Mouse (Mus musculus): Measurements from ENCODE around the gene Hivep2.

The Hivep2 gene

DNA sequence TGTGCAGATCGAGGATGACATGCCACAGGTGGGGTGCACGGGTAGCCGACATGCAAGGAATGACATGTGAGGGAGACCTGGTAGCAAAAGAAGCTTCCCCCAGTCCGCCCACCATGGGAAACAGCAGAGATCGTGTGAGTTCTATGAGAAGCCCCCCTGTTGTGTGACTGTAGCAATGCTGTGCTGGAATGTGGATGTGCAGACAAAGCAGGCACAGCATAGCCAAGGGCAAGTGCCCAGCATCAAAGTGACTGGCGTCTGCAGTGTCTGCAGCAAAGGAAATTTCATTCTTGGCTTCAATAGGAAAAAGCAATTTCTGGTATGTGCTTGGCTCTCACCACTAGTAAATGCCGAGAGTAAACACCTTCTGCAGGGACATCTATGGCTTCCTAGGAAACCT, 199.0 kb downstream of the Hivep2 start:
- DNase-seq (ENCODE audit: low read depth, low spot score), result peak; percentile 43

DNA sequence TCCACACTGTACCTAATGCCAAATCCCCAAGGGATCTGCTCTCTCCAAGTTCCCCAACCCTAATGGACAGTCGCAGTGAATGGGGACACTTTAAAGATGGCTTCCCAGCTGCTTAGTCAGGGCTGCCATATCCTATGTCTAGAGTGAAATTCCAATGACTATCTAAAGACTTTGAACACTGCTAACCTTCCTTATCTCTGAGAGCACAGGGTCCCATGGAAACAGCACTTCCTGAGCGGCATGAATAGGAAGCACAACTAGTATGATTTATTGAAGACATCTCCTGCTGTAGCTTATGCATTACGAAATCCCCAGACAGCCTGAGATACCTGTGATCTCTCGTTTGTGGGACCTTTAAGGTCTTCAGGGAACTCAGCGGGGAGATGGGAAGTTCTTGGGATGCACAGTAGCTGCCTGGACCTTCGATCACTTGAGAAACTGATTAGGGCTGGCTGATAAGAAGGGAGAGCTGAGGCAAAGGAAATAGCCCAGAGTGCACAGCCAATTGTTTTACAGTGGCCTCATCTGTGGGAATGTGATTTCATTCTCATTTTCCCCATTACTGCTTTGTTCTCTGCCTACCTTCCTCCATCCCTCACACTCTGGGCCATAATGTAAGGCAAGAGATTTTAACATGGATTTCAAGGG, 202.4 kb downstream of the Hivep2 start:
- no peak for DNase-seq (ENCODE audit: low read depth, low spot score)

DNA sequence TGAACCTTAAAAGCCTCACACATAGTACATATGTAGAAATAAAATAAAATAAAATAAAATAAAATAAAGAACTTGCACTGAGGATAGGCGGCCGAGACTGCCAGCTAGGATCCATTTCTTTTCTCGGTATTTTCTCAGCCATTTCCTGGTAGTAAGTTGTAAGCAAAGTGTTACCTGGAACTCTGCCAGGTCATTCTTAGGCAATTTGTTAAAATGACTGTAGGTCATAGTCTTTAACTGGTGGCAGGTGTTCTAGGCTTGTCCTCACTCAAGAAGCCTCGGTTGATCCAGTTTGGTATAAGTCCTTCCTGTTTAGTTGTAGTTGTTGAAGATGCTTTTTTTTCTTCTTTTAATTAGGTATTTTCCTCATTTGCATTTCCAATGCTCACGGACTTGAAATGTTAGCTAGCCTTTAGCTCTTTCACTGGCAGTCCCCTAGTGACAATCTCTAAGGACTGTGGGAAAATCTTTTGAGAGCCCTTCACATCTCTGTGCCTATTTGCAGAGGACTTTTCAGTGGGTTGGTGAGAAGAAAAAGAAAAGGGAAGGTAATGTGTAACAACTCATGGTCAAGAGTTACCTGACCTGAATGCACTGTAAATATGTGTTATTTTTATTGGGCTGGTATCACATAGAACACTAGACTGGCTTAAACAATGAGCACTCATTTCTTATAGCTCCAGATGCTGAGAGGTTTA, 203.1 kb downstream of the Hivep2 start:
- no peak for DNase-seq (ENCODE audit: low read depth, low spot score)

DNA sequence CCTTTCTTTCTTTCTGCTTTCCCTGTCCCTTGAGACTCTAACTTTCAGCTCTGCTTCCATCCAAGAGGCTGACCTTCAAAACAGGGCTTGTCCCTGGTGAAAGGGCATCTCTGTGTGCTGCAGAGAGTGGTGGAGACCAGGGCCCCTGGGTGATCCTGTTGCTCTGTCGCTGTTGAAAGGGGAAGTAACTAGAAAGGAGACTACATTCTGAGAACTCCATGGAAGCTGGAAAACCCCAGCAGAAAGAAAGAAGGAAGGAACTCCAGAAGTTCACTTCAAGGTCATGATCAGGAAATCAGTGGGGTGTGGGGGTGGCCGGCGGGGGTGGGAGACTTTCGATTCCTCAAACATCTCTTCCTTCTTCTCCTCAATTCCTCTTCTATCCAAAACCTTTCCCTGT, 208.2 kb downstream of the Hivep2 start:
- no peak for DNase-seq (ENCODE audit: low read depth, low spot score)

DNA sequence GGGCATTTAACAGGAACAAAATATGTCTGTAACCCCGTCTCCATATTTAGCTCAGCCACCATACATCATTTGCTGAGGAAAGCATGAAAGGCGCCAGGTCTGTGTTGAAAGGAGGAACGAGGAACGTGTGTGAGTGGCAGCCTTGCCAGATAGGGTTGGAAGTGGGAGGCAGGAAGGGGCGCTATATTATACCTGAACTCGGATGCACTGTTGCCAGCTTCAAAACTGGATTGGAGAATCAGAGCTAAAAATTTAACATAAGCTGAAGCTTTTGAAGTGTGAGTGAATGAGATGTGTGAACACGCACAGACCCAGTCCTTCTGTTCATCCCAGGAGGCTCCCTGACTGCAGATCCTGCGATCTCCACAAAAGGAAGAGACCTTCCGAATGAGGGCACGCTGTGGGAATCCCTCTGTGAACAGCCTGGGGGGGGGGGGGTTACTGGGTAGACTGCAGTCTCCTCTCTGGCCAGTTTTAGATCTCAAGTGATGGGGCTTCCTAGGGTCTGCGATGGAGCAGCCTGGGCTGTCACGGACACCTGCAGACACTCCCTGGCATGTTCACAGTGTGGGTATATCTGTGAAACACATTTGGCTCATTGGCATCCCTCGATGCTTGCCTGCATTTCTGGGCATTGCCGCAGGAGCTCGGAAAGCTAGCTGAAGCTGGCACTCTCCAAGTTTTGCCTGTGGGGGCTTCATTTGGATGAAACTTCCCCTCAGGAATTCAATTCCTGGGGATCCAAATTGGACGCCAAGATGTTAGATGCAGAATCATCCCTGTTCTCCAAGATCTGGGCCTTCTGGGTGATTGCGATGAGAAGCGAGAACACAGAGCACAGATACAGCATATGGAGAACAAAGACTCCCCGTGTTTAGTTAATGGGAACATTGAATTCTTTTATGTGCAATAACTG, 213.8 kb downstream of the Hivep2 start:
- DNase-seq (ENCODE audit: low read depth, low spot score), result no peak

DNA sequence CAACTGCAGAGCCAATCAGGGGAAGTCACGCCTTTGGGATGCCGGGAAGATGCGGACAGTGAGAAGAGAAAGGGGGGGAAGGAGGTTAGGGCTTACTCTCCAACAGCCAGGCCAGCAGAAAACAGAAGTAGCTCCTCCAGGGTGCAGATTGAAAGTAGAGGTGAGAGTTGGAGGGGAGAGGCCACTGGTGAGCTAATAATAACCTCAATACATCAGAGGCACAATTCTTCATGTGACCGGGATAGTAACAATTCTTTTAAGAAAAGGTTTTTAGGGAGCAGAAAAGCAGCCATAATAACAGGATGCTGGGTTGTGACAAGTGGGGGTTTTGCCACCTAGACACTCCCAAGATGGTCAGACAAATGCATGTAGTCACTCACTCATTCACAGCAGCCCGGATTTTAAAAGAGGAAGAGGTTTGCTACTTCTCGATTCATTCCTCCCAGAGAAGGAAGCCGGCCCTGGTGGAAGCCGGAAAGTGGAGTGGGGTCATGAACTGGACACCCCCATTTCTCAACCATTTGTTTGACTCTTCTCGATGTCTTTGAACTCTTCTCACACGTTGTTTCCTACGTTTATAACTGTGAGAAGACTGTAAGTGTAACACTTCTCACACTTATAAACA, 220.6 kb downstream of the Hivep2 start:
- no peak for DNase-seq (ENCODE audit: low read depth, low spot score)

DNA sequence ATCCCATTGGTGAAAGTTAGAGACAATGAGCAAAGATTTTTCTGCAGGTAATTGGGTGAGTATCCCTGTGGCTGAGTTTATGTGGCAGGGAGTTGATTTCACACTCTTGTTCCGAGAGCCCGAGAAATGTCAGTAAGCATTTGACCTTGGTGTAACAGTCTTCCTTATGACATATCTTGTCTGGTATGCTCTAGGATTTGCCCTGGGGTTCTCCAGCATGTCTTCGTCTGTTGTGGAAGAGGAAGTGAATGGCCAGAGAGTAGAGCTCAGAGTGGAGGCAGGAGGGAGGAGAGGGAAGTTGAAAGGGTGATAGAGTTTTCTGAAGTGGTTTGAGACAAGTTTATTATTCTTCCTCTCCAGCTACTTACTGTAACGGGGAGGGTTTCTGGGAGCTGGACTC, 223.2 kb downstream of the Hivep2 start:
- no peak for DNase-seq (ENCODE audit: low read depth, low spot score)

DNA sequence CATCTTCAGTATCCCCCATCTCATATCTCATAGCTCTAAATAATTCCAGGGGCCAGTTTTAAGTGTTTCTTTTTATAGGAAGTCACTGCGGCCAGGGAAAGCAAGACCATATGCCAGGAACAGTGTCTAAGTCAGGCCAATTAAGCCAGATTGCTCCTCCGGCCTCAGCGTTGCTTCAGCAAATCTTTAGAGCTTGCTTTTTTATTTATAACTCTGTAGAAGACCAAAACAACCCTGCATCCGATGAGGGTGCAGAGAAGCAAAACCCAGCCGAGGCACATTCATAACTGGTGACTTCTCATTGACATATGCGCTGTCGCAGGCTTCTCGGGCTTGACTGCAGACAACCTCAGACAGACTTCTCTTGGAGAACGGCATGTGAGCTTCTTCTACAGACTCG, 225.3 kb downstream of the Hivep2 start:
- no peak for DNase-seq (ENCODE audit: low read depth, low spot score)

DNA sequence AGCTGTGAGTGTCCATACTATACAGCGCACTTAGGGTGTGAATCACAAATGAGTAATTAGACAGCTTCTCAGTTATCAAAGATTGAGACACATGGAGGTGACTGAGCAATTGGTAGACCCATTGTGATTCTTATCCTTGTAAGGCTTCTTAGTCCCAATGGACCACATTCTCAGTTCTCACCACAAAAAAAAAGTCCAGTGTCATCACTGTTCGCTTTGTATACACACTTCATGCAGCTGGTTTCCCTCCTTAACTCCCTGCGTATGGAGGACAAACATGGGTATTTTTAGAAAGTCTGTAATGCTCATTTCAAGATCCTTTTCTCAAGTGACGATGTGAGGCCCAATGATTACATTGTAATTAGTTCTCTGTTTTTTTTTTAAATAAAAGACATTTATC, 226.3 kb downstream of the Hivep2 start:
- no peak for DNase-seq (ENCODE audit: low read depth, low spot score)

DNA sequence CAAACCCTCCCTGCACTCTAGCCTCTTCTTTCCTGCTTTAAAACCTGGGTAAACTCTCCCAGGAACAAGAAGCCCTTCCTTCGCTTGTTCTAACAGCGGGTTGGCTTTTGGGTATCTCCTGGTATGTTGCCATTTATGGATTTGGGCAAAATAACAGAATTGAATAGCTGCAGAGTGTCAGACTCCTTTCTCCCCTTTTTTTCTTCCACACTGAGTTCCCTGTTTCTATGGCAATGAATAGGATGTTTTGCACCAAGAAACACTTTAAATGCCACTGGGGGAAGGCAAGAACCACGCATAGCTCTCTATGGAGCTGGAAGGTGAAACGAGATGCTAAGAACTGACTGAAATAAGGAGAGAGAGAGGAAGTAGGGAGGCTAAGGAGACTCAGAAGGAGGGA, 227.8 kb downstream of the Hivep2 start:
- DNase-seq (ENCODE audit: low read depth, low spot score), result no peak

DNA sequence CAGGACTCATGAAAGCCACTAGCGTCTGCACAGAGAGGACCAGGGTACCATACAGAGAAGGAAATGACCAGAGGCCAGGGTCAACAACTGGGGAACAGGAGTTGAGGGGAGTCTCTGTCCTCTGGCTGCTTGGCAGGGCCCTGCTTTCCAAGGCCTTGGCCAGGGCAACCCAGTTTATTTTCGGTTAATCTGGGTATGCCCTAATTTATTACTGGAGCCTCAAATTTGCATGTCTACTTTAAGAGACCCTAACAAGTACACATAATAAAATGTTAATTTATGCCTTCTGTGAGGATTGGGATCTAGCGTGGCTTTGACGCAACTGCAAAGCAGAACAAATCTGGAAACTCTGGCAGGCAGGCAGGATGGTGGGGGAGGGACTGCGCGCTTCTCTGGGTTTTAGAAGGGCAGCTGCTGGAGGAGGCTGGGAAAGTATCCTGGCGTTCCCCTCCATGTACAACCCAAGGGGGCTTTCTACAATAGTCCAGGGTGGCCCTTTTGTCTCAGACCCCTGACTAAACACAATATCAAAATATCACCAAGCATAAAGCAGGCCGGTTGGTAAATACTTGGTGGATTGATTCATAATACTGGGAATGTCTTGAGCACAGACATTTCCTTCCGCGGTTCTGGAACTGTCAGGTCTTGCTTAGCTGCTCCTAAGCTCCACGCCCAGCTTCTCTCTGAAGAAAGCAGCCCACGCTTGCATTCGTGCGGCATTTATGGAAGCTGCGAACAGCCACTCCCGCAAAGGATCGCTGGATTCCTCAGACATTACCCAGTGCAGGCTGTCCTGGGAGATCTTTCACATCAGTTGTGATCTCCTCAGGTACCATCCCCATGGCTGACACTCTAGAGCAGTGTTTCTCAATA, 230.1 kb downstream of the Hivep2 start:
- peak; percentile 22 for DNase-seq (ENCODE audit: low read depth, low spot score)

DNA sequence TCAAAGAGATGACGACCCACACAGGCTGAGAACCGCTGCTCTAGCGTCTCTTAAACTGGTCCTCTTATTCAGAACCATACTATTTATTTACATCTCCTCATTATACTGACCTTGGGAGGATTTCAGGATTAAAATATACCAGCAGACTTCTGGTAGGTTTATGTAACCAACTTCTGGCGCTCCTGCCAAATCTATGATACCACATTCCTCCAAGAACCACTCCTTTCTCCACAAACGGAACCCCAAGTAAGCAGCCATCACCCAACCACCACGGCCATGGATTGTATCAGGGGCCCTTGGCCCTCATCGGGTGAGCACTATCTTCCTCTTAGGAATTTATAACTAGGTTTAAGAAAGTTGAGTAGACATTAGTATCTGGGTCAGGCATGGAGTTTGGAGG, 230.9 kb downstream of the Hivep2 start:
- no peak for DNase-seq (ENCODE audit: low read depth, low spot score)

DNA sequence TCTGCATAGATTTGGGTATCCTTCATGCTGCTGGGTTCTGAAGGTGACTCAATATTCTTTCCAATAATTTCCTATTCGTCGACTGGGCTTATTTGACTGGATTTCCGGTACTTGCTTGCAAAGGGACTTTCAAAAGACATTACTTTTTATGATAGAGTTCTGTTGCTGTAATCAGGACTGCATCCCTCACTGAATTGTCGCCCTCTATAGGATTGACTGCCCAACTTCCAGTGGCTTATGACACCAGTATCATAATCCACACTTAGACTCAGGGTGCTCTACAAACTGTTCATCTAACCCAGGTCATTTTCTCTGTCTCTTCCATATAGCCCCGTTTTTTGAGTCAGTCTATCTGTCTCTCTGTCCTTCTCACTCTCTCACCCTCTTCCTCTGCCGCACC, 231.4 kb downstream of the Hivep2 start:
- no peak for DNase-seq (ENCODE audit: low read depth, low spot score)

DNA sequence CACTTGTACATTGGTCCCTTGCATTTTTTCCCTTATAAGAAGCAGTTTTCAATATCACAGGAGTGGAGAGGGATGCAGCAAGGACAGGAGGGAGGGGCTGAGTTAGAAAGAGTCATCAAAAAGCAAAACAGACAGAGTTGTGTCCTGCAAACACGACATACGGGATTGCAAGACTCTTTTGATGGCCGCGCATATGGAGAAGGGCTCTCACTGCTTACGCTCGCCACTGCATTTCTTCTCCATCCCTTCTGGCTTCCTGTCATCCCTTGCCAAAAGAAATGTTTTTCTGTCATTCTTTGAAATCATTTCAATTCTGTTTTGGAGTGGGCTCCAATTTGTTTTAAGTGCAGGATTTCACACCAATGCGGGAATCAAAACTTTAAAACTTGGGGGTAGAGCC, 233.5 kb downstream of the Hivep2 start:
- DNase-seq (ENCODE audit: low read depth, low spot score), result no peak

DNA sequence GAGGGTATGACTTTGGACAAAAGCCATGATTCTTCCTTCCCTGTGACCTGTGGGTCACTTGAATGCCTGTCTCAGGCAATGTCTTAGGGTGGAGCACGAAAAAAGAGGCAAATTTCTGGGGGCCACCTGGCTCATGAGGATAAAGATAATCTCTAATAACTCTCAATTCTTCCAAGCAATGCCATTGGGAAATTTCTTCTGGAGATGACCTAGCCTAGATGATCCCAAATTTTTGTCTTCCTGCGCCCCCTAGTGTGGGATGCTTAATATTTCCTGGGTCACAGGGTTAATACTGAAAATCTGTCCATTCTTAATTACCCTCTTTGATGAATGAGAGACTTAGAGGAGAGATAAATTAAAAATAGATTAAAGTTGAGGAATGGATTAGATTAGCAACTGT, 234.4 kb downstream of the Hivep2 start:
- peak; percentile 42 for DNase-seq (ENCODE audit: low read depth, low spot score)
